Mouse (Mus musculus): ENCODE data around the gene Gm6880.
"Not testable (repeated sequence)": the region's sequence is repeated elsewhere in the genome, so short reads cannot be mapped to it uniquely, and the experiment has no call there.

Gm6880 gene

GRCm38 (mm10) chrX:74481349-74481885 is at the start of gene Gm6880:
Gm6880 (minus strand) TSS chrX:74481399.
- CTCF ChIA-PET: not testable (repeated sequence)

GRCm38 (mm10) chrX:74517461-74517860 is 36.3 kb upstream of the Gm6880 start:
- CTCF ChIA-PET: not testable (repeated sequence)

GRCm38 (mm10) chrX:74497131-74497530 is 15.9 kb upstream of the Gm6880 start:
- CTCF ChIA-PET: no interaction called here

DNA sequence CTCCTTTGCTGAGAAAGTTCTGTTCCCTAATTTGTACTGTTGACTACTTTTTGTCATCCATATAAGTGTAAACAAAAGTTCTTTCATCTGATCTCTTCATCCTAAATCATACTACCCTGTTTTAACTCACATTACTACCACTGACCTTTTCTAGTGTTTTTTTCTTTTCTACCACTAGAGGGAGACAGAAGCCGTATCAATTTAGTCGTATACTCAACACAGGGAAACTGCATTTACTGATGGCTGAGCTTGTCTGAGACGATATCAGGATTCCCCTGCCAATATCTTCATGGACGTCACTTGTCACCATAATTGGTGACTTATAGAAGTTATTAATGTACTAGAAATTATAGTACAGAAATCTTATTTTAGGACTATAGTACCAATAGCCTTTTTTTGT is 28.4 kb downstream of the Gm6880 start:
- CTCF ChIA-PET: no interaction called here

GRCm38 (mm10) chrX:74451157-74451912 is 29.9 kb downstream of the Gm6880 start:
- CTCF ChIA-PET: no interaction called here

Data from spleen, embryonic (tissue).